Mouse (Mus musculus): Measurements from ENCODE around the gene Nab2.

- TF ChIP-seq POLR2A (IDR thresholded peaks at IDR 0.05; ENCODE audit: extremely low read depth, insufficient read depth, low read length), result no peak
- TF ChIP-seq CTCF (IDR thresholded peaks at IDR 0.05; ENCODE audit: low read depth, low read length), result no peak
Measured at GRCm38 (mm10) chr10:127705783-127706182, 37.4 kb upstream of the Nab2 start.

Measured in liver, adult 2 months (tissue).